Mouse (Mus musculus) testis, adult 2 months (tissue): ENCODE measurements around the gene Rnf114.

Source experiments
- CTCF ChIP-seq: fragments of 200-500 bp; IDR thresholded peaks from 2 replicates; pipeline ENCODE4 v1.5.1; 2012; ENCODE audit warnings: low read depth, mild to moderate bottlenecking, inconsistent platforms, low read length, moderate library complexity; ENCODE audit not compliant: control insufficient read depth, insufficient read depth, insufficient replicate concordance
- POLR2A ChIP-seq: fragments of 200-500 bp; IDR thresholded peaks from 2 replicates; pipeline ENCODE4 v1.6.1; 2012; ENCODE audit warnings: low read depth, mild to moderate bottlenecking, inconsistent platforms, low read length, moderate library complexity; ENCODE audit not compliant: control insufficient read depth

DNA sequence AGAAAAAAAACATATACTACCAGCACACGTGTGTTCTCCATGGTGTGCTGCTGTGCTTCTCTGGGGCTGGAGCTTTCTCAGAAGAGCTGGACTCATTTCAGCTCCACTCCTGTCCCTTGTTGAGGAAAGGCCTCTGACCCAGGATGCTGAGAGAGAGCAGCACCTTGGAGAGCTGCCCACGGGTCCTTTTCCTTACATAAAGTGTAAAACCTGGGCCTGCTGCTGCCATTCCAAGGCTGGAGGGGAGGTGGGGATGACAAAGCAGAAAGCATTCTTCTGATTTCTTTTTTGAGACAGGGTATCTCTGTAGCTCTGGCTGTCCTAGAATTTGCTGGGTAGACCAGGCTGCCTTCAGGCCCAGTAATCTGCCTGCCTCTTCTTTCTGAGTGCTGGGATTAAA is 14.3 kb upstream of the Rnf114 start:
- TF ChIP-seq CTCF = no peak
- TF ChIP-seq POLR2A = no peak
